ENCODE assay signal across 7 mouse cellular contexts in genomic region chr3:36137560-36137959, GRCm38 (mm10). TPM values are rescaled to one million over a fixed set of nuclear protein-coding genes. Genes with fewer than 3 reads are reported as not detected.
A peak's percentile ranks its signal among the peaks of the same experiment; 100 is the strongest.
DNase-seq lines count a peak whose midpoint lies in the region; ATAC-seq and TF ChIP-seq lines count a peak whose summit lies in the region.

No protein-coding gene starts in this region.

- no peaks in the 10 kb centered on the region for H3K9me3 ChIP-seq in heart, embryonic 11.5 days (replicated peaks; ENCODE audit: control insufficient read depth, low read length)

- peak; percentile 47 for TF ChIP-seq CTCF in left cerebral cortex, adult 2 months (IDR thresholded peaks at IDR 0.05)

- no peak overlapping the region for H3K9ac ChIP-seq in heart, embryonic 11.5 days (ENCODE audit: low read depth, low read length)

- H3K27me3 ChIP-seq in heart, embryonic 11.5 days (ENCODE audit: control insufficient read depth, insufficient read depth, low read length) = no peaks in the 10 kb centered on the region

- 49% methylated on average over 2 of the region's 2 CpGs for WGBS in heart, embryonic 11.5 days (ENCODE audit: insufficient replicate concordance)

- no peak overlapping the region for H3K27ac ChIP-seq in left cerebral cortex, adult 2 months
- no peak overlapping the region for H3K27ac ChIP-seq in heart, embryonic 11.5 days (ENCODE audit: low read depth, low read length)

- no peaks in the 10 kb centered on the region for H3K36me3 ChIP-seq in heart, embryonic 11.5 days (ENCODE audit: control insufficient read depth, insufficient read depth, low read length)

- H3K4me2 ChIP-seq in heart, embryonic 11.5 days = no peak overlapping the region

- intact Hi-C loops in left cerebral cortex, adult 2 months (cut with DNase I) = no loop called here

- peak; percentile 67; the same call in 1 of the 2 replicates for ATAC-seq in megakaryocyte-erythroid progenitor cell, adult 5-6 weeks (replicated peaks; ENCODE audit: low FRiP score, low TSS enrichment, poor library complexity, severe bottlenecking)
- ATAC-seq in heart, embryonic 11.5 days (replicated peaks; ENCODE audit: insufficient number of reproducible peaks, low FRiP score, low TSS enrichment) = no peak

- no peak overlapping the region for H3K4me3 ChIP-seq in left cerebral cortex, adult 2 months
- H3K4me3 ChIP-seq in heart, embryonic 11.5 days (ENCODE audit: low read depth, low read length) = no peak overlapping the region

- no peak for DNase-seq in left cerebral cortex, adult 2 months (ENCODE audit: extremely low spot score in 1 of 2, low spot score in 2 of 2)
- no peak for DNase-seq in left cerebral cortex, adult 11 months (ENCODE audit: low spot score)
- peak; percentile 40 for DNase-seq in MEL-GATA-1-ER (ENCODE audit: extremely low read depth, low read depth)
- peak; percentile 57 for DNase-seq in c-Kit-positive CD71-positive TER-119-positive erythroid progenitor cells, embryonic 14.5 days (ENCODE audit: low spot score)
- DNase-seq in spleen, postnatal 14 days (ENCODE audit: low spot score in 2 of 2) = no peak

- H3K4me1 ChIP-seq in heart, embryonic 11.5 days (ENCODE audit: control insufficient read depth, insufficient read depth, low read length) = no peaks in the 10 kb centered on the region

RNA-seq across cellular contexts. Expression of gene D3Ertd254e, which starts 13.3 kb away (rescaled TPM):
- 10 to 100 TPM; 17.7 to 19.6 TPM for total RNA-seq in left cerebral cortex, adult 2 months (2021)
- 5.5 and 6.6 TPM in 2 replicates for total RNA-seq in megakaryocyte-erythroid progenitor cell, adult 5-6 weeks (2014; fragmentation: Nextera tagmentation)
- 6.1 and 6.4 TPM in 2 replicates for total RNA-seq in megakaryocyte-erythroid progenitor cell, adult 5-6 weeks (2017)
- 4.2 and 5.3 TPM in 2 replicates for polyA plus RNA-seq in heart, embryonic 11.5 days (2014; fragmentation: Nextera tagmentation; extraction: Ambion mirVana)

Comparison
In these comparisons a context has a peak if more than half of its experiments do, and no peak if none do; other contexts are left out.
1. DNase-seq: peak in MEL-GATA-1-ER (single experiment) and c-Kit-positive CD71-positive TER-119-positive erythroid progenitor cells, embryonic 14.5 days (single experiment); none in left cerebral cortex, adult 2 months (0 of 2), left cerebral cortex, adult 11 months (single experiment) and spleen, postnatal 14 days (0 of 2).